Mouse (Mus musculus): ENCODE results near the gene Kif9.

DNA sequence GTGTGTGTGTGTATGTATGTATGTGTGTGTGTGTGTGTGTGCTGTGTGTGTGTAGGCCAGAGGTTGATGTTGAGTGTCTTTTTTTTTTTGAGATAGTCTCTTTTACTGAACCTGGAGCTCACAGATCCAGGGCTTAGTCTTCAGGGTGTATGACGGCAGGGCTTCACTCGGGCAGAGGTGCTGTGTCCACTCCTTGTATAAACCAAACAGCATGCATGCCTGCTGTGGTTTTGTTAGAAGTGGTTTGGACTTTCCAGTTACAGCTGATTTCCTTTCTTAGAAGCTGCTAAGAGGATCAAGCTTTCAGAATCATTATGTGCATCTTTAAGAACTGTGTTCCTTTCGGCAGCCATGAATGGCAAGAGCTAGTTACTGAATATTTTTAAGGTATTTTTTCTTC lies 18.8 kb upstream of the Kif9 start:
- TF ChIP-seq CTCF (IDR thresholded peaks at IDR 0.05; ENCODE audit: low read depth, low read length) = no peak
- no peak for TF ChIP-seq GATA1 (IDR thresholded peaks at IDR 0.05; ENCODE audit: borderline replicate concordance, low read length)
- no peak for TF ChIP-seq POLR2AphosphoS5 (IDR thresholded peaks at IDR 0.05; ENCODE audit: insufficient replicate concordance, low read depth, low read length)
- TF ChIP-seq TAL1 (conservative IDR thresholded peaks at IDR 0.05; ENCODE audit: low read depth, low read length) = no peak
- TF ChIP-seq GATA2 (IDR thresholded peaks at IDR 0.05; ENCODE audit: borderline replicate concordance, low read depth, low read length) = no peak
